Mouse (Mus musculus) stomach, postnatal 0 days (tissue): ENCODE results near the gene 2410002F23Rik. TPM values are rescaled to one million over a fixed set of nuclear protein-coding genes. Genes with fewer than 3 reads are reported as not detected.
"Not testable (repeated sequence)": the region's sequence is repeated elsewhere in the genome, so short reads cannot be mapped to it uniquely, and the experiment has no call there.

Experiments
- ATAC-seq: fragments of 200-750 bp; cut with Nextera tagmentation; 2 replicates; pipeline ENCODE4 v1.8.0; 2017; ENCODE audit not compliant: low FRiP score, low TSS enrichment
- DNase-seq: peaks from one replicate; pipeline ENCODE4 v3.0.0-alpha.2; 2016; ENCODE audit warnings: low spot score
- H3K27ac ChIP-seq: fragments of 300-500 bp; sonication (generic); replicated peaks from 2 replicates; pipeline ENCODE4 v1.5.1; 2014; ENCODE audit warnings: mild to moderate bottlenecking, control low read depth
- H3K27me3 ChIP-seq: fragments of 300-500 bp; sonication (generic); 2 replicates; pipeline ENCODE4 v1.6.1; 2014; ENCODE audit warnings: low read length; ENCODE audit not compliant: control insufficient read depth, insufficient read depth
- H3K36me3 ChIP-seq: fragments of 300-500 bp; sonication (generic); 2 replicates; pipeline ENCODE4 v1.6.1; 2014; ENCODE audit warnings: low read length, mixed read lengths; ENCODE audit not compliant: control insufficient read depth, insufficient read depth
- H3K4me1 ChIP-seq: fragments of 300-500 bp; sonication (generic); replicated peaks from 2 replicates; pipeline ENCODE4 v1.6.1; 2014; ENCODE audit warnings: antibody characterized with exemption; ENCODE audit not compliant: control insufficient read depth, insufficient read depth
- H3K4me2 ChIP-seq: fragments of 300-500 bp; sonication (generic); replicated peaks from 2 replicates; pipeline ENCODE4 v1.6.1; 2014; ENCODE audit warnings: low read depth, mild to moderate bottlenecking, control low read depth, moderate library complexity
- H3K4me3 ChIP-seq: fragments of 300-500 bp; sonication (generic); 2 replicates; pipeline ENCODE4 v1.5.1; 2014; ENCODE audit warnings: low read depth, low read length, control low read depth
- H3K9ac ChIP-seq: fragments of 300-500 bp; sonication (generic); 2 replicates; pipeline ENCODE4 v1.6.1; 2014; ENCODE audit warnings: mild to moderate bottlenecking, low read length, control low read depth, mixed read lengths
- H3K9me3 ChIP-seq: fragments of 300-500 bp; sonication (generic); 2 replicates; pipeline ENCODE4 v1.6.1; 2016; ENCODE audit warnings: low read length; ENCODE audit not compliant: control insufficient read depth
- CTCF ChIP-seq: IDR thresholded peaks from 2 replicates; pipeline ENCODE4 v1.5.1; 2016; ENCODE audit warnings: antibody characterized with exemption, low read depth, mild to moderate bottlenecking, moderate library complexity
- EP300 ChIP-seq: optimal IDR thresholded peaks from 2 replicates; pipeline ENCODE3; 2016; ENCODE audit warnings: antibody characterized with exemption
- WGBS: fragments of 180-500 bp; shearing (Covaris S2); extraction: QIAGEN DNeasy Blood & Tissue Kit; methylation state at CpG from one replicate; pipeline ENCODE4 v1.1.7; 2014; 5-methylcytosine and 5-hydroxymethylcytosine counted together
- polyA plus RNA-seq: library from polyadenylated mRNA; unstranded; fragments of >200 nt; fragmentation: Nextera tagmentation; extraction: Ambion mirVana; gene quantifications from 2 replicates; pipeline ENCODE4 v1.2.1, GENCODE M21; 2015

2410002F23Rik gene
- polyA plus RNA-seq, 1 experiment from 2014 or later, result 52.9 TPM

DNA sequence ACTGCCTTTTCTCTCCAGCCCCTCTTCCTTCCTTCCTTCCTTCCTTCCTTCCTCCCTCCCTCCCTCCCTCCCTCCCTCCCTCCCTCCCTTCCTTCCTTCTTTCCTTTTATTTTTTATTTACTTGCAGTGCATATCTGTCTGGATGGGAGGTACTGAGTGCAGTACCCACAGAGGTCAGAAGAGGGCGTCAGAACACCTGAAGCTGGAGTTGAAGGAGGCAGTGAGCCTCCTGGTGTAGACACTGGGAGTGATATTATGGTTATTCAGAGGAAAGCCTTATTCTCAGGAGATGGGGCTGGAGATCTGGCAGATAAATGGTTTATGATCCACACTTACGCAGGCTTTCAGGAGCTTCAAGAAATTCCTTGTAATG, 30.7 kb downstream of the 2410002F23Rik start:
- H3K4me1 ChIP-seq, result no peaks in the 10 kb centered on the region
- no peak overlapping the region for H3K9ac ChIP-seq
- H3K36me3 ChIP-seq, result no peaks in the 10 kb centered on the region
- H3K9me3 ChIP-seq, result no peaks in the 10 kb centered on the region
- H3K4me2 ChIP-seq, result no peak overlapping the region
- DNase-seq (peak; percentile 33), ATAC-seq (no peak)
- TF ChIP-seq CTCF (peak; percentile 64), EP300 (no peak)
- 0 out of 2 replicates have a peak, but pooled peaks cover 2% of the 10 kb centered on the region for H3K27me3 ChIP-seq
- H3K4me3 ChIP-seq, result no peak overlapping the region
- WGBS, result 46% methylated on average over 2 of the region's 2 CpGs
- H3K27ac ChIP-seq, result no peak overlapping the region

DNA sequence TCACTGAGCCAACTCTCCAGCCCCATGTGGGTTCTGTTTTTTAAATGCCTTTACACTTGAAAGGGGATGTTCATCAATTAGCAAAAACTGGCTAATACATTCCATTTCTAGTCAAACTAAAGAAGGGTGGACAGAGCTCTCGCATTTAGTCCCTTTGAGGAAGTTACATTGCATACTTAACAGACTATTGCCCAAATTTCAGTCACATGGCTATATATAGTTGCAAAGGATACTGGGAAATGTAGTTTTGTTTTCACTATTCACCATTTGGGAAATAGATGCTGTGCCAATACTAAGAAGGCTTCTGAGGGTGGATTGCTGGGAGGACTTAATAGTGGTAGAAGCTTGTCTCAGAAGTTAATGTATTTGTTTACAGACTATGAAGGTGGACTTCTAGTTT, 34.4 kb downstream of the 2410002F23Rik start:
- H3K27ac ChIP-seq, result no peak overlapping the region
- DNase-seq, result no peak
- no peak overlapping the region for H3K9ac ChIP-seq
- TF ChIP-seq EP300 (no peak), CTCF (no peak)
- 58% methylated on average over 1 of the region's 1 CpGs for WGBS
- no peak for ATAC-seq
- no peak overlapping the region for H3K4me3 ChIP-seq
- no peak overlapping the region for H3K4me2 ChIP-seq
- no peaks in the 10 kb centered on the region for H3K4me1 ChIP-seq
- no peaks in the 10 kb centered on the region for H3K9me3 ChIP-seq
- 0 out of 2 replicates have a peak, but pooled peaks cover 2% of the 10 kb centered on the region for H3K27me3 ChIP-seq
- no peaks in the 10 kb centered on the region for H3K36me3 ChIP-seq

DNA sequence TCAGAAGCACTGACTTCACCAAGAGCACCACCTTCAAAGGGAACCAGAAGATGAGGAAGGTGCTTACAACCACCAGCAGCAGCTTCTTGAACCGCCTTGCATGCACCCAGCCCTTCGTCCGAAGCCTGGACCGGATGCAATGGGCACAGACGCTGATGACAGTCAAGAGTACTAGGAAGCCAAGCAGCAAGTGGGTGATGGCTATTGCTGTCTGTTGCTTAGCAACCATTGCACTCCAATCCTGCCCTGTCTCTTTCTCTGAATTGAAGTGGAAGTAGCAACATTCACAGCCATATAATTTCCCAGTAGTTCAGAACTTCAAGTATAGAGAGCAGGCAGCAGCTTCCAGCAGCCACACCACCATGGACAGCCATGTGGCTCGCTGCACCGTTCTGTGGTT, 35.1 kb downstream of the 2410002F23Rik start:
- 84% methylated on average over 7 of the region's 7 CpGs for WGBS
- ATAC-seq, result no peak
- Histone ChIP-seq H3K4me2 (no peak overlapping the region), H3K27me3 (0 out of 2 replicates have a peak, but pooled peaks cover 2% of the 10 kb centered on the region), H3K4me3 (no peak overlapping the region), H3K9ac (no peak overlapping the region), H3K4me1 (no peaks in the 10 kb centered on the region), H3K9me3 (no peaks in the 10 kb centered on the region), H3K27ac (no peak overlapping the region), H3K36me3 (no peaks in the 10 kb centered on the region)
- TF ChIP-seq CTCF (no peak), EP300 (no peak)
- DNase-seq, result no peak

DNA sequence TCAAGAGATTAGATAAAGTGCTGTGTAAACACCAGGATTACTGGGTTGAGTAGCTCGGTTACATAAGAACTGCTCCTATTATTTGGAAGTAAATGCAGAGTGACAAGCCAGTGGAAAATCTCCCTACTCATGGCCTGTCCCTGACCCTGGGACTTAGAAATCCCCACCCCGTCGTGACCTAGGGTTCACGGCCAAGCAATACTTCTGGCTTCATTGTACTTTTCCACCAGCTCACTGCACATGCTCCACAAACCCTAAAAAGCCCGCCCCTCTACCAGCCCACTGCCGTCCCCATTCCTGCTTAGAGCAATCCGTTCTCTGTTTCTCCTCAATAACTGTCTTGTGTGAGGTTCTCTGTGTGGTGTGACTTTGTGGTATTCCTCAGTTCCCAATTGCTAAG, 41.2 kb downstream of the 2410002F23Rik start:
- H3K27me3 ChIP-seq, result no peaks in the 10 kb centered on the region
- no peak overlapping the region for H3K4me3 ChIP-seq
- H3K9me3 ChIP-seq, result no peaks in the 10 kb centered on the region
- no peak overlapping the region for H3K9ac ChIP-seq
- H3K4me2 ChIP-seq, result no peak overlapping the region
- no peaks in the 10 kb centered on the region for H3K4me1 ChIP-seq
- TF ChIP-seq EP300, result no peak
- no peak for TF ChIP-seq CTCF
- no peak for DNase-seq
- 0 out of 2 replicates have a peak, but pooled peaks have one; percentile 8 for ATAC-seq
- WGBS, result 38% methylated on average over 7 of the region's 7 CpGs
- H3K27ac ChIP-seq, result no peak overlapping the region
- H3K36me3 ChIP-seq, result no peaks in the 10 kb centered on the region

DNA sequence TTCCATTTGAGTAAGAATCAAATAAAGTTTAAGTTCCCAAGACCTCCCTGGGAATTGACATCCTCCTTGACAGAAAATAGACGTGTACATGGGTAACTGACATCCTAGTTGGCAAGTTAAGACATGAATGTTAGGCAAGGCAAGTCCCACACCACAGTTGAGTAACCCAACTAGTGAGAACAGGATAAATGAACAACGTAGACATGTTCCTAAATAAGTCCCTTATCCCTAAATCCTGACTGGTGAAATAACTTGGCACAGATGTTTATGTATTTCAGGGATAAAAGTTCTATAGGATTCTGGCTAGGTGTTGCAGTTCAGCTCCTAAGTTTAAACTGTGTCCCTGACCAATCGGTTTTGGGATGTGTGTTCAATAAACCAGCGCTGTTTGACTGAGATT, 44.5 kb downstream of the 2410002F23Rik start:
- ATAC-seq, result no peak
- 60% methylated on average over 4 of the region's 4 CpGs for WGBS
- Histone ChIP-seq H3K4me1 (no peaks in the 10 kb centered on the region), H3K9me3 (no peaks in the 10 kb centered on the region), H3K9ac (no peak overlapping the region), H3K4me2 (no peak overlapping the region), H3K4me3 (no peak overlapping the region), H3K27ac (no peak overlapping the region), H3K27me3 (no peaks in the 10 kb centered on the region), H3K36me3 (no peaks in the 10 kb centered on the region)
- TF ChIP-seq EP300, result no peak
- no peak for TF ChIP-seq CTCF
- DNase-seq, result no peak

DNA sequence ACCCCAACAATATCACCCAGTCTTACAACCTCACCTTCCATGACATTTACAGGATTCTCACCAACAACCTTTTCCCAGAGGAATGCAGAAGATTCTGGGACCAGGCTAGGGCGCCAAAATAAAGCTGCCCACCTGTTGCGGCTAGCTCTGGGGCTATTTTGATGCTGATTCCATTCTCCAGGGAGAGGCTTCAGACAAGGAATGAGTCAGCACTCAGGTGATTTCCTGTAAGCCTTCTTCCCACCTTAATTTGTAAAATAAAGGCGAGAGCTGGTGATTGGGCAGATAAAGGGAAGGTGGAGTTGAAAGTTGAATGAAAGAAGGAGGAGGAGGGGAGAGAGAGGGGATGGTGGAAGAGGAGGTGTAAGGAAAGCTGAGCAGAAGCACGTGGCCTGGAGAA, 44.9 kb downstream of the 2410002F23Rik start:
- no peaks in the 10 kb centered on the region for H3K36me3 ChIP-seq
- no peak overlapping the region for H3K9ac ChIP-seq
- TF ChIP-seq EP300, result no peak
- no peak for TF ChIP-seq CTCF
- H3K4me3 ChIP-seq, result no peak overlapping the region
- no peaks in the 10 kb centered on the region for H3K4me1 ChIP-seq
- no peaks in the 10 kb centered on the region for H3K27me3 ChIP-seq
- no peaks in the 10 kb centered on the region for H3K9me3 ChIP-seq
- 52% methylated on average over 4 of the region's 4 CpGs for WGBS
- no peak for DNase-seq
- H3K27ac ChIP-seq, result no peak overlapping the region
- H3K4me2 ChIP-seq, result no peak overlapping the region
- ATAC-seq, result no peak

DNA sequence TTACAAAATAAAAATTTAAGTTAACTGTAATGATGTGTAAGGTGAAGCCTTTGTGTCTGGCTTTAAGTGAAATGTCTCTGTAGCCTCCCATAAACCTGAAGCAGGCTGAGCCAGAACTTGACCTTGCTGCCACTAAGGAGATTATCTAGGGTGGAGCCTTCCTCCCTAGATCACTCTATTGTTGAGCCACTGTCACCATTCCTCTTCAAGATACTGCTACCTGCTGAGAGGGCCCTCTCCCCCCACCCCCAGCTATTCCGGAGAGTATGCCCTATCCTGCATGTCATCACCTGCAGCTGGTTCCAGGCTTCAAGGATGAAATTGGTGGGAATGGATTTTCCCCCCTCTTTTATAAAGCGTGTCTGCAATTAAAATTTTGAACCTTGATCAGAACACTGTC, 51.0 kb downstream of the 2410002F23Rik start:
- WGBS, result 89% methylated on average over 2 of the region's 2 CpGs
- not testable (repeated sequence) for H3K9ac ChIP-seq, H3K4me1 ChIP-seq, DNase-seq, H3K36me3 ChIP-seq, H3K4me3 ChIP-seq, H3K27me3 ChIP-seq, H3K4me2 ChIP-seq, H3K27ac ChIP-seq, H3K9me3 ChIP-seq, ATAC-seq

Other genes starting within 250 kb of the 2410002F23Rik start
- not detected in 2 replicates for gene Klk1b26, start 234.6 kb upstream of the 2410002F23Rik start, polyA plus RNA-seq
- gene Klk1b27, start 194.4 kb upstream of the 2410002F23Rik start, polyA plus RNA-seq, result not detected in 2 replicates
- gene Klk1b21, start 144.4 kb upstream of the 2410002F23Rik start, polyA plus RNA-seq, result not detected in 2 replicates
- gene Klk1b22, start 134.0 kb upstream of the 2410002F23Rik start, polyA plus RNA-seq, result not detected in 2 replicates
- gene Klk1b16, start 110.0 kb upstream of the 2410002F23Rik start, polyA plus RNA-seq, result not detected in 2 replicates
- gene Klk1b24, start 58.5 kb upstream of the 2410002F23Rik start, polyA plus RNA-seq, result not detected in 2 replicates
- gene Klk1b3, start 48.5 kb upstream of the 2410002F23Rik start, polyA plus RNA-seq, result not detected in 2 replicates
- not detected in 2 replicates for gene Klk1b4, start 39.3 kb upstream of the 2410002F23Rik start, polyA plus RNA-seq
- gene Klk1b5, start 30.8 kb upstream of the 2410002F23Rik start, polyA plus RNA-seq, result not detected in 2 replicates
- 9.7 and 10.7 TPM in 2 replicates for gene Klk1, start 21.4 kb upstream of the 2410002F23Rik start, polyA plus RNA-seq
- gene Gm36864, start 10.5 kb upstream of the 2410002F23Rik start, polyA plus RNA-seq, result 0.13 TPM in 1 of 2 replicates, not detected in the other
- gene 1700028J19Rik, start within 50 bp of the 2410002F23Rik start, polyA plus RNA-seq, result 0.57 and 0.65 TPM in 2 replicates
- not detected in 2 replicates for gene Acp4, start 10.7 kb downstream of the 2410002F23Rik start, polyA plus RNA-seq
- not detected in 2 replicates for gene Gm15517, start 14.7 kb downstream of the 2410002F23Rik start, polyA plus RNA-seq
- 11.1 and 11.4 TPM in 2 replicates for gene Clec11a, start 60.2 kb downstream of the 2410002F23Rik start, polyA plus RNA-seq
- 0.53 and 0.61 TPM in 2 replicates for gene Shank1, start 63.5 kb downstream of the 2410002F23Rik start, polyA plus RNA-seq
- 1.2 and 1.4 TPM in 2 replicates for gene Syt3, start 137.4 kb downstream of the 2410002F23Rik start, polyA plus RNA-seq
- gene 1700008O03Rik, start 139.1 kb downstream of the 2410002F23Rik start, polyA plus RNA-seq, result 0.68 and 0.75 TPM in 2 replicates
- 0.36 and 0.52 TPM in 2 replicates for gene Lrrc4b, start 182.3 kb downstream of the 2410002F23Rik start, polyA plus RNA-seq
- gene Aspdh, start 218.7 kb downstream of the 2410002F23Rik start, polyA plus RNA-seq, result 0.12 and 0.21 TPM in 2 replicates
- 32.8 and 33.7 TPM in 2 replicates for gene Josd2, start 221.3 kb downstream of the 2410002F23Rik start, polyA plus RNA-seq
- gene Emc10, start 249.8 kb downstream of the 2410002F23Rik start, polyA plus RNA-seq, result 60.7 and 65.5 TPM in 2 replicates
- 5.9 and 8.3 TPM in 2 replicates for gene Fam71e1, start 249.9 kb downstream of the 2410002F23Rik start, polyA plus RNA-seq